Mouse (Mus musculus) limb, embryonic 11.5 days (tissue): ENCODE measurements around the gene Usp51. TPM values are rescaled to one million over a fixed set of nuclear protein-coding genes. Genes with fewer than 3 reads are reported as not detected.

Experiments used
- polyA plus RNA-seq: library from polyadenylated mRNA; unstranded; fragments of >200 nt; fragmentation: Nextera tagmentation; extraction: Ambion mirVana; gene quantifications from 2 replicates; pipeline ENCODE4 v1.2.1, GENCODE M21; 2014

The Usp51 gene
- polyA plus RNA-seq, 1 experiment from 2014 or later: 1.9 TPM

Other genes with a start within 250 kb of the Usp51 start
- 6.6 and 8.4 TPM in 2 replicates for gene Shroom2, start 237.0 kb upstream of the Usp51 start, polyA plus RNA-seq
- gene Gpr143, start 224.5 kb upstream of the Usp51 start, polyA plus RNA-seq: 0.27 TPM in 1 of 2 replicates, not detected in the other
- gene Mageh1, start 31.1 kb downstream of the Usp51 start, polyA plus RNA-seq: 61.5 and 62.0 TPM in 2 replicates
- gene Foxr2, start 112.3 kb downstream of the Usp51 start, polyA plus RNA-seq: 0.07 and 0.11 TPM in 2 replicates
- gene Rragb, start 133.5 kb downstream of the Usp51 start, polyA plus RNA-seq: 4.6 and 5.2 TPM in 2 replicates
- 1.2 TPM in 2 replicates for gene Klf8, start 231.0 kb downstream of the Usp51 start, polyA plus RNA-seq